Mouse (Mus musculus) lung, postnatal 10 days (tissue): Measurements from ENCODE around the gene Wnt7b.

Source experiments
- DNase-seq: peaks from one replicate; pipeline ENCODE4 v3.0.0; 2021

Wnt7b gene

DNA sequence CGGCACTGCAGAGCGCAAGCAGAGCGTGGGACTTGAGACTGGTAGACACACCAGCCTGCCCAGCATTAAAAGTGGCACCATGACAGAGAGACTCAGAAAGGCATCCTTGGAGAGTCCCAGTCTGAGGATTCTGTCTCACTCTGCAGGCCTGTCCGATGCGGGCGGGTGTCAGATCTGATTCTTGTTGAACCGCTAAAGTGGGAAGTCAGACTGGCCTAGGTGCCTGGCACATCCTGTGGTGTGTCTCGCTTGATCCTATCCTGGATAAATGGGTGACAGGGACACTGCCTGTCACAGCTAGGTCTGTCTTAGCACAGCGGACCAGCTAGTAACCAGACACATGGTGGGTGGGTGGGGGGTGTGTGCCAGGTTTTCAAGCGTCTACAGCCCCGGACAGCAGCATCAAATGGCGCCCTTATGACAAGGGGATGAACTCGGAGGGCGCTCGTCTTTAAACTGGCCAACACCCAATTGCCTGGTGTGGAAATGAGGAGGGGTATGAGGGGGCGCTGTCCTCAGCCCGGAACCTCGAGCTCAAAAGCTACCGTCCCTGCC lies at the start of gene Wnt7b:
TSS of gene Wnt7b (minus strand) at position 118 of the 555 bp plus-strand sequence.
- DNase-seq = no peak

DNA sequence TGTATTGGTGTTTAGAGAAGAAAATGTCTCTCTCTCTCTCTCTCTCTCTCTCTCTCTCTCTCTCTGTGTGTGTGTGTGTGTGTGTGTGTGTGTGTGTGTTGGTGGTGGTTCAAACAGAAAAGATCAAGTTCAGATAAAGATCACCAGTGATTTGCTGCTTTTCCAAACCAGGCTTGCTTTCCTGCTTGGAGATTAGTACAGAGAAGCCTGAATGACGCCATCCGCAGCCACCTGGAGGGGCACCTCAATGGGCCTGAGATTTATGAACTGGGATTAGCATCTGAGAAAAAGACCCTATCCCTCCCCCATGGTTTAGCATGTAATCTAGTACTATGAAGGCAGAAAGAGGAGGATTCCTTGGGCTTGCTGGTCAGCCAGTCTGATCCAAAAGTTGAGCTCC lies 49.3 kb upstream of the Wnt7b start:
- DNase-seq = no peak

DNA sequence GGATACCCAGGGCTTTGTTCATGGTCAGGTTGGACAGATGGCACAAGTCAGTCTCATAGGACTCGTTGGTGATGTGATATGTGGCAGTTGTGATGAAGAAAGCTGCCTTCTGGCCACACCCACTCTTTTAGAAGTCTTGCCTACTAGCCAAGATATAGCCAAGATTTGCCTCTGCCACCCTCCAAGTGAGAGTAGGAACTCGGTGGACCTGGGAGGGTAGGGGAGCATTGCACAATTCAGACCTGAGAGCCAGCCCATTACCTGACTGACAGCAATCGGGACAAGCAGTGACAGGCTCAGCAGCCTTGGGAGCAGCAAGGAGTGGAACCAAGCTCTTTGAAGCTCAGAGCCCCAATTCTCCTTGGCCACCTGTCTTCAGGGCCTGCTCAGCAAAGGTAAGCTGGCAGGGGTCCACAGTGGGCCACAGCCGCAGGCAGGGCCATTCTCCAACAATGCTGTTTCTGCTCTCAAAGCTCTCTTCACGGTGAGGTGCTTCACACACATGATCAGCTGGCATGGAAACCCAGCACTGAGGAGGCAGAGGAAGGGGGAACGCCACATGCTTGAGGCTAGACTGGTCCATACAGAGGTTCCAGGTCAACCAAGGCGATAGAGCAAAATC lies 47.8 kb upstream of the Wnt7b start:
- DNase-seq = no peak

DNA sequence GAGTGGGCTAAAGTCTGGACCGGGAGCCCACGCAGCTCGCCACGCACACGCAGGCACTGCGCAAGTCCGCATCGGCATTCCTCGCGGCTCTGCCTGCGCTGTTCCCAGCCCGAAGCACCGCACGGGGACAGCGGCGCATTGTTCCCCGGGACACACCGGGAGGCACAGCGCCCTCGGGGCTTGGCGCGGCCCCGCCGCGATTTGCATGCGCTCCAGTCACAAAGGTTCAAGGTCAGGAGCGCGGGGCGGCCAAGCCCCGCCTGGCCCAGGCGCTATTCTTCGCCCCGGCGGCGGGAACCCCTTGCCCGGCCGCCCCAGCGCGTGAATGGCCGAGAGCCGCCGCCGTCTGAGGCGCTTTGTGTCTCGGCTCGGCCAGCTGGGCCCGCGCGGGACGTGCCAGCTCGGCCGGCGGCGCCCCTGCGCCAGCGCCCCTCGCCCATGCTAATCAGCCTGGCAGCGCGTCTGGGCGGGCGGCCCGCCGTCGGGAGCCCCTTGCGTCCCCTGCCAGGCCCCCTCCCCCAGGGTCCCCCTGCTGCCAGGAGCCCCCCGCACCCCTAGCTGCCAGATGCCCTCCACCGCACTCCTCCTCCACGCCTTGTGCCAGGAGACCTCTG lies 43.5 kb upstream of the Wnt7b start:
- DNase-seq = peak; percentile 69

DNA sequence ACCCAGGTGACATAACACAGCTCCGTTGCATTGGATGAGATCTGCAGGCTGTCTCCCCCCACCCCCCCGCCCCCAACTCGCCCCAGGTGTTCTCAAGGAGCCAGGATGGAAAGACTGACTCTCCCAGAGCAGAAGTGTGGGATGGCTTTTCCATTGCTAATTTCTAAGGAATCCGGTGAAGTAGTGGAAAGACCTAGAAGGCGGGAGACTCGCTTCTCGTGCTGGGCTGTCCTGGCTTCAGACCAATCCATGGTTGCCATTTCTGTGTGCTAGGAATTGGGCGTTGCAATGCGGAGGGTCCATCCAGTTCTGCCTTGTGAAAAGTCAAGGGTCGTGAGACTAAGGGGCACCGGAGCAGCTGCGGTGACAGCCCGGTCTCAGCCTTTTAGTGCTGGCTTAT lies 39.9 kb upstream of the Wnt7b start:
- peak; percentile 56 for DNase-seq

DNA sequence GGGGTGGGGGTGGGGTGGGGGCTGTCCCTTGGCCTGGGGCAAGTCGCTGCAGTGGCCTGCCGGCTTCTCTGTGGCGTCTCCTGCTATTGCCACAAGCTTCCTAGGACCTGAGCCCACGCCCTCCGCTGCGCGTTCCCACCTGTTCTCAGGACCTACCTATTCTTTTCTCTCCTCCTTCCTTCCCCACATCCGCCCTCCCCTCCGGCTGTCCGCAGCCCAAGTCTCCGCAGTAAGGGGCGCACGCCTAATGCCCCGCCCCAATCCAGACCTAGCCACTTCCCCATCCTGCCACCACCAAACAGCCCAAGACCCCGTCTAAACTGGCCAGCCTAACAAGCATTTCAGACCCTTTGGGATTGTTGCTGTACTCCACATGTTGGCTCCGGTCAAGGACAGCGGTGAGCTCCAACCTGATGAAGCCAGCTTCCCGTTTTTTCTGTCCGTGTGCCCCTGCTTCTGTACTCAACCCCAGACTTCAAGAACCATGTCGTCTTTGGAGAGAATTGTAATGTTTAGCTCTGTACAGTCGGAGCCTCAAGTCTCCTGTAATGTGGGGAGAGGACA lies 33.3 kb upstream of the Wnt7b start:
- no peak for DNase-seq

DNA sequence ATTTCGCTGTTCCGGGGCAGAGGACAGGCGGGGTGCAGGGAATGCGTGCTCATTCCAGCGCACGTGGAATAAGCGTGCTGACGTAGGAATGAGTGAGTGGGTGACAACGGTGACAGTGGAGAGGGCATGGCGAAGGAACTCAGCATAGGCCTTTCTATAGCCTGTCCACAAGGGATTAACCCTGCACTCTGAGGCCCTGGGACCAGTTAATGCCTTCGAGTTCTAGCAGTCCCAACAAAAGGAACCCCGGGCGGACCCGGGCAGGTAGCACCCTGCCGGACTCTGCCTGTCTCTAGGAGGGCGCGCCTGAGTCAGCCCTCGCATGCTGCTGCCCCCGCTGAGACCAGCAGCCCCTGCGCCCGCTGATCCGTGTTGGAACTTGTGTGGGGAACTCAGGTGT lies 32.8 kb upstream of the Wnt7b start:
- DNase-seq = no peak

DNA sequence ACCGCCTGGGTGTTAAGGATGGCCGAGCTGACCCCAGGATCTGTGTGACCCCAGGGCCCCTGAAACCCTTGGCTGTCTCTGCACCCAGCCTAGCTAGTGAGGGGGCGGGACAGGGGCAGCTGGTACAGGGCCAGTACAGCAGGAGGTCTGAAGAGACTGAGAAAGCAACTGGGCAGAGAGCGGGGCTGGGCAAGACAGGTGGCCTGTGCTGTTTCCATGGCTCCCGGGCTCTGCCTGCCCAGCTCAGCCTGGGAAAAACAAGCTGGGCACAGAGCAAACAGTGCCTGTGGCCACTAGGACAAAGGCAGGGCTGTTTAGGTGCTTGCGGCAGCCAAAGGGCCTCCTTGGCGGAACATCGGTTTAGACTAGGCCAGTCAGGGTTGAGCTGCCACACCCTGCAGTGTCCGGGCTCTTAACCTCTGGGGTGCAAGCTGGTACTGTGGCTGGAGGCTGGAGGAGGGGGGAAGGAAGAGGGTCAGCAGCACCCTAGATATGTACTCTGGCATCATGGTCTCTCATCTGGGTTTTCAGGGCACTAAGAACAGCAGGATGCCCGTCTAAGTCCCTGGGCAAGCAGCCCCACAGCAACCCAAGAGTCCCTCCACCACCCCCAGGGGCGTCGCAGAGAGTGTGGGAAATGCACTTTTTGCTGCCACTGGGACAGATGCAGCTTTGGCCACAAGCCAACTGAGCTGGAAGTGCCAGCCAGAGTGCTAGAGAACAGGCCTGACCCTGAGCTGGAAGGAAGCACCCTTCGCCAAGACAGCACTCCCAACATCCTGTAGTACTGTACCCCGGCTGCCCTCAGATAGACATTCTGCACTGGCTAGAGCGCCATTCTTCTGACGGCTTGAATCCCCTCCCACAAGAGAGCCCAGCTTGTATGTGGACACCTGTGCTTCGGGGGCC lies 31.3 kb upstream of the Wnt7b start:
- DNase-seq = peak; percentile 85

DNA sequence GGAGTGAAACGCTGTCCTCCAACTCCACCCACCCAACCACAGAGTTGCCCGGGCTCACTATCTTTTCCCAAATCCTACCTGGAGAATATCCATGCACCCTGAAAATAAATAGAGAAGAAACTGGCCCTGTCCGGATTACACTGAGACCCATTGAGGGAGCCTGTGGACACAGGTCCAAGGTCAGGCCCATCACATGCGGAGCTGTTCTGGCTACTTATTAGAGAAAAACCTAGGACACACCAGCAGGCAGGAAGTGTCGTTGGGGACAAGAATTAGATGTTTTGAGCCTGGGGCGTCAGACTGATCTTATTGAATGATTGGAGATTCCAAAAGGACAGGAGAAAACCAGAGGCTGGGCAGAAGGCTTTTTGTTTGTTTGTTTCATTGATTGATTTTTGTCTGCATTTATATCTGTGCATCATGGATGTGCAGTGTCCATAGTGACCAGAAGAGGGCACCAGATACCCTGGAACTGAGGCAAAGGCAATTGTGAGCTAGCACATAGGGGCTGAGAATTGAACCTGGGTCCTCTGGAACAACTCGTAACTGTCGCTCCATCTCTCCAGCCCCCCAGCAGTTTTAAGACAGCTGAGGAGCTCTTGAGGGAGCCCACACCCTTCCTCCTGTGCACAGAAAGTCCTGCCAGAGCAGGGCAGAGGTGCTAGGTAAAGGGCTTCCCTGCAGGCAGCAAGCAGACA lies 30.5 kb upstream of the Wnt7b start:
- peak; percentile 65 for DNase-seq

DNA sequence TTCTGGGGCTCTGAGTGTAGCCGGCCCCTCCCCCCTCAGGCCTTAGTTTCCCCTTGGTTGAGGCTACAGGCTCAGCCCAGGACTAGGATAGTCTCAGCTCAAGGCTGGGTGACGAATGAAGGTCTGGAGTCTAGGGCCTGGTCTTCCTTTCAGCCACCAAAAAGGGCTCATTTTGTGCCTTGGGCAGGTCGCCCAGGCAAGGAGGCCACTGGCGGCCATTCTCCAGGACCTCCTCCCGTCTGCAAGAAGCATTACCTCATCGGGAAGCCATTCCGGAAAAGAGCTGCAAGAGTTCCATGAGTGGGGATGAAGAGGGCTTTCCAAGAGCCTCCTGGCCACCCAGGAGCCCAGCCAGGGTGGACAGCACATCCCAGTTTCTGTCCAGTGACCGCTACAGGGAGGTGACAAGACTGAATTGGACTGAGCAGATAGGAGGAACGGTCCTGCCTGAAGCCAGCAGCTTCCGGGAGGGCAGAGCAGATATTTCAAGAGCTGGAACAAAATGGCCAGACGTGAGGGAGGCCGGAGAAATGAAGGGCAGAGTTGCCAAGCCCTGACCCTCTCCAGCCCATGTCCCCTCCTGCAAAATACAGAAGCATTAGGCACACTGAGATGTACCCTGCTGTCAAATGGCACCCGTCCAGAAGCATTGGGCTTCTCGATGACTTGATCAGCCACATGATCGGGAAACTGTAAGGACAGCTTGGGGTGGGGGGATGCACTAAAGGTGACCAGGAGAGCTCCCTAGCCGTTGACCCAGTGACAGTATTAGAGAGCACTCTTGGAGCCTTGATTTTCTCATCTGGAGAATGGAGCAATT lies 29.6 kb upstream of the Wnt7b start:
- DNase-seq = peak; percentile 90

DNA sequence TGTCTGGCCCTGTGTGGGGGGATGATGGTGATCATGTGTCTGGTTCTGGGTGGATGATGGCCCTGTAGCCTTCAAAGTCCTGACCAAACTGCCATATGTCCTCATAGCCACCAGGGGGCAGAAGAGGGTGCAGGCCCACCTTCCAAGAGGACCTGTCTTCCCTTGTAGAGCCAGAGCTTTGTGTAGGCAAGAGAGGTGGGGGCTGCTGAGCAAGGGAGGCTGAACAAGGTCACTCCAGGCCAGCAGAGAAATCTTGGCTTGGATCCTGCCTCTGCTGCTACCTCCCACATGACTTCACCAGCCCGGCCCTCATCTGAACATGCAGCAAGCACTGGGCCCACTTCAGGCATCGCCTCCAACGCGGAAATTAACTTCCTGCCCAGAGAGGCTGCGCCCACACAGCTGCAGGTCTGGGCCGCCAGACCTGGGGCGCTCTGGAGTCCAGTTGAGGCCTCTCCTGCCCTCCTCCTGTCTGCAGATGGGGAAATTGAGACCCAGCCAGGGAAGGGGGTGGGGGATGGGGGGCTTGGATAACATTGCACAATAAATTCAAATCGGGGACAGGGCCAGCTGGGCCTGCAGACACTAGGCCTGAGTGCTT lies 28.4 kb upstream of the Wnt7b start:
- peak; percentile 98 for DNase-seq

DNA sequence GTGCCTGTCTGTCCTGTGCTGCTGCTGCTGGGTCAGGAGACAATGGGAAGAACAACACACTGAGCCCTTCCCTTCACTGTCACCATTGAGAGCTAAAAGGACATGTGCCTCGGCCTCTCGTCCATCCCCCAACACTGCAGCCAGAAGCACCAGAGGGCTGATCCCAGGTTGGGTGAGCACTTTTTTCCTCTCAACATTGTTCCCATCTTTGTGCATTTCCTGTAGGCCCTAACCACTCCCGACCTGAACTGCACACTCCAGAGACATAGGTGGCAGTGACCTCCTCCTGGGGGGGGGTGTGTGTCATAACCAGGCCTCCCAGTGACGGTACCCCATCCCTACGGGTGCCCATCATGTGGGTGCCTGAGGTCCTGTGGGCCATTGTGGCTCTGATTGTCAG lies 27.8 kb upstream of the Wnt7b start:
- no peak for DNase-seq

DNA sequence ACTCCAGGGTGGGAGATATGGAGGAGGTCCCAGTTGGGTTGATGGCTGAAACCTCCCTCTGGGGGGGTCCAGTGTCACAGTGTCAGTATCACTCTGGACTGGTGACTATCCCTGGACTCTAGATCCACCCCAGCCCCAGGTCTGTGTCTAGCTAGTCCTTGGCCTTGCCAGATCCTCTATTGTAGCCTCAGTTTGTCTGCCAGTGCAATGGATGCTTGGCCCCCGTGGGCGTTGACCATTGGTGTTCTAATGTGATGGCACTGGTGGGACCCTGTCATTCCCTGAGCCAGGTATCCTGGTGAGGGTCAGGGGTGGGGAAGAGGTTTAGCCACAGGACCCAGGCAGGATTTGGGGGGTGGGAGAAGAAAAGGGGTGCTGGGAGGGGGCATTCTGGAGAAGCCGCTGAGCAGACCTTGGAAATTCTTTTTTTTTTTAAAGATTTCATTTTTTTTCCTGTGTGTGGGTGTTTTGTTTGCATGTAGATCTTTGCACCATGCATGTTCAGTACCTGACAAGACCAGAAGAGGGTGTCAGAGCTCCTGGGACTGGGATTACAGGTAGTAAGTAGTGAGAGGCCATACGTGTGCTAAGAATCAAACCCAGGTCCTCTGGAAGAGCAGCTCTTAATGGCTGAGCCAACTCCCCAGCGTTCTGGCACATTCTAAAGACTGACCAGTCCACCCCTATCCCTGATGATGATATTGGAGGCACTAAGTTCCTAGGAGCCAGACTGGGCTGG lies 27.2 kb upstream of the Wnt7b start:
- no peak for DNase-seq

DNA sequence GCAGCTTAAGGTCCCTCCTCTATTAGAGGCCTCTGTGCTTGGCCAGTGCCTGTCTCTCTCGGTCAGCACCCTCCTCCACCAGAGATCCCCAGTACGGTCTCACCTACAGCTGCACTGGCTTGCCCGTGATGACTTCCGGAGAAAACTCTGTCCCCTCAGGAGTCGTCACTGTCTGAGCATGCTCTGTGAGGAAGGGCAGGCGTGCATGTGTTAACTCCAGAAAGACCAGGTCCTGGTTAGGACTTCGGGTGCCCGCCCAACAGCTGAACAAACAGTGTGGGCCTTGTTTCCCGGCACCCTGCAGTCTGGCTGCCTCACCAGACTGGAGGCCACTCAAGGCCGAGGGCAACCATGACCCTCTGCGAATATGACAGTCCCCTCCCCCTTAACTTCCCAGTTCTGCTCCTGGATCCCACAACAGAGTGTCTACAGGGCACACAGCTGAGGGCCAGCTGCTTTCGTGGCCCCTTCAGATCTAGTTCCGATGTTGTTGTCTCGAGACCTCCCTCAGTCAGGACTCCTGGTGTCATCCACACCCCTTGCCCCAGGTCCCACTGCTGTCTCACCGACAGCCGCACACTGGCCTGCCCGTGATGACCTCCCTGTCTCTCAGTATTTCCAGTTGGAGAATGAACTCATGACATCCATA lies 23.8 kb upstream of the Wnt7b start:
- DNase-seq = peak; percentile 71

DNA sequence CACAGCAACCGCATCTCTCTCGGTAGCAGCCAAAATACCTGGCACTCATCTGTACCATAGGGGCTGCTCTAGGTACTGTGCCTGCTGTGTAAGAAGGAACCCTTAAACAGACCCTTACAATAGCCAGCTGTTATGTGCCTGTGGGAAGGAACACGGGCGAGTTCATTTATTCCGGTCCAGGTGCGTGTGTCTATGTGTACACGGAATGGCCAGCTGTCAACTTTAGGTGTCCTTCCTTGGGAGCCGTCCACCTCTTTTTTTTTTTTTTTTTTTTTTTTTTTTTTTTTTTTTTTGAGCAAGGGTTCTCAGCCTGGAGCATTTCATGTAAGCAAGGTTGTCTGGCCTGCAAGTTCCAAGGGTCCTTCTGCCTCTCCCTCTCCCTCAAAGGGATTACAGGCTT lies 22.7 kb upstream of the Wnt7b start:
- no peak for DNase-seq

DNA sequence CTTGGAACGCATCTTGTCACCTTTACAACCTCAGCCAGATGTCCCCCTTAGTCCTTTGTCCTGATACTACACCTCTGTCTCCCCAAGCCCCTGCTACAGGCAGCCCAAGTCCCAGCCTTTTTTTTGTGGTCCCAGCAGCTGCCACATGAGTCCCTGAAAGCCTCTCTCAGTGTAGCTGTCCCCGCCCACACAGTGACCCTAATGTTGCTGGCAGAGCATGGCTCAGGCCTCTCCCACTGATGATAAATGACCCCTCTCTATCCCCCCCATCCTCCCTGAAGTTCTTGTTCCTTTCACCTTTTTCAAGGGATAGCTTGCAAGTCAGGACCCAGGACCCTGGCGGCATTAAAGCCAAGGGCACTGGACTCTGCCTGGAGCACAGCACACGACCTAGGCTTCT lies 22.2 kb upstream of the Wnt7b start:
- no peak for DNase-seq

DNA sequence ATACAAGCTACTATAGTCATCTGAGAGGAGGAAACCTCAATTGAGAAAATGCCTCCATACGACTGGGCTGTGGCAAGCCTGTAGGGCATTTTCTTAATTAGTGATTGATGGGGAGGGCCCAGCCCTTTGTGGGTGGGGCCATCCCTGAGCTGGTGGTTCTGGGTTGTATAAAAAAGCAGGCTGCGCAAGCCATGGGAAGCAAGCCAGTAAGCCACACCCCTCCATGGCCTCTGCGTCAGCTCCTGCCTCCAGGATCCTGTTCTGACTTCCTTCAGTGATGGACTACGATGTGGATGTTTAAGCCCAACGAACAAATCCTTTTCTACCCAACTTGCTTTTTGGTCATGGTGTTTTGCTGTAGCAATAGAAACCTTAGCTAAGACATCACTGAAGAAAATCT lies 21.1 kb upstream of the Wnt7b start:
- peak; percentile 83 for DNase-seq

DNA sequence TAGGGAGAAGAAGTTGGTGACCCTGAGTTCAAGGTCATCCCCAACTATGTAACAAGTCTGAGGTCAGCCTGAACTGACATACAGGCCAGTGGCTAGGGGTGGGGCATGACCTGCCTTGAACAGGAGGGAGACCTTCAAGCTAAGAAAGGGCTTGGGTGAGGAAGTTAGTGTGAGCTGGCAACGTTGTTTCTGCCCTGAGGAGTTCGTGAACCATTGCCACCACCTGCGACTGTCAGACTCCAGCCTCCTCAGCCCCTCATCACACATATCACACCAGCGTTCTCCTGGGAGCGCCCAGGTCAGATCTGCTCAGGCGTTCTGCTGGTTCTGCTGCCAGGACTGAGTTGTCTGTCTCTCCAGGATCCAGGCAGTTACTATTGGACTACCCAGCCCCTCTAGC lies 20.5 kb upstream of the Wnt7b start:
- DNase-seq = no peak

DNA sequence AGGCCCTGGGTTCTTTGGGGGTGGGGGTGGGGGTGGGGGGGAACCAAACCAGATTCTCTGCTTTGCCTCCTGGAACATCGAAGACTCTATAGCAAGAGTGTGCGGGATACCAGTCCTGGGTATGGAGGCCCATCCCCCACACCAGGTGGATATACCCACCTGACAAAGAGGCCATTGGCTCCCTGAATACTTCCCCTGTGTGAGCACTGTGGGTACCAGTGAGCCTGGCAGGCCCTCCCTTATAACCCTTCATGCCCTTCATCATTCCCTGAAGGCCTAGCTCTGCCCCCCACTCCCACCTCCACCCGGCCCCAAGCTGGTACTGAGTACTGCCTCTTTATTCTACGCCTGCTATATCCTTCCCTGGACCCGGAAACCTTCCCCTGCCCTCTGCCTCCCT lies 19.7 kb upstream of the Wnt7b start:
- no peak for DNase-seq

DNA sequence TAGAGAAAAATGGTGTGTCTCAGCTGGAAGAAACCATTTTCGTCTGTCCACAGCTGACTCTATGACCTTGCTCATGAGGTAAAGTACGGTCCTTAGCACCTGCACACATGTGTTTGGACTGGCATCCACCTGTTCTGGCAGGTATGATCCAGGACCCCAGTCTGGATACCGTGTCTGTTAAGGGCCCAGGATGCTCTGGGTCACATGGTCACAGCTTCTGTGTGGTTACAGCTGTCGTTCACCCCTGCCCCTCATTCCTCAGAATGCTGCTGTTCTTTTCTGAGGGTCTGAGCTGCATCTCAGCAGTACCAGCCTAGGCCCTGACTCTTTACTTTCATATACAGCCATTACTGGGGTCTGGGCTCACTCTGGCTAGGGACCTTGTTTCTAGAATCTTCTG lies 18.9 kb upstream of the Wnt7b start:
- no peak for DNase-seq
